Mouse (Mus musculus): ENCODE data around the gene Tspan18. TPM values are rescaled to one million over a fixed set of nuclear protein-coding genes. Genes with fewer than 3 reads are reported as not detected.

The Tspan18 gene
- total RNA-seq, 2 experiments from 2014 or later: 94.2 to 94.6 TPM

GRCm38 (mm10) chr2:93267791-93268190, 66.5 kb downstream of the Tspan18 start:
- no peak for DNase-seq (ENCODE audit: low spot score in 2 of 2)

DNA sequence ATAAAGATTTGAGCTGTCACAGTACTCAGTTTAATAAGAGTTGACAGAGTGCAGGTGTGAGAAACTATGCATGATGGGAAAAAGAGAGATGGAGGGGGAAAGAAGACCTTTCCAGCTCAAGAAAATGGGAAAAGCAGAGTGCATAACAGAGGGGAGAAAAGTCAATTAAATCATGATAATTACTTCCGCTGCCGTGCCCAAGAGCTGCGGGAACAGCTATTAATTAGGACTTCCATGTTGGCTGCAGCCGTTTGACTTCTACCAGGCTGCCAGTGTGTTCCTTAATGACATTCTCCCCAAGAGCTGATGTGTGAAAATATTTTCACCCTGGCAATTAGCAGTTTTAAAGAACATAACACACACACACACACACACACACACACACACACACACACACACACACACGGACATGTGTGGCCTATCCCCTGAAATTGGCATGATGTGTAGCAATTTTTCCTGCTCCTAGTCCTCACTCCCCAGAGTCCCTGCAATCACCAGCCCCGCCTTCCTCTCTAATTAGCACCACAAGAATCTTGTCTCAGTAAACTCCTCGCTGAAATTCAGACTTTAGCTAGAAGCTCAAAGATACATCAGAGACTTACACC, 67.6 kb downstream of the Tspan18 start:
- DNase-seq (ENCODE audit: low spot score in 2 of 2): no peak

DNA sequence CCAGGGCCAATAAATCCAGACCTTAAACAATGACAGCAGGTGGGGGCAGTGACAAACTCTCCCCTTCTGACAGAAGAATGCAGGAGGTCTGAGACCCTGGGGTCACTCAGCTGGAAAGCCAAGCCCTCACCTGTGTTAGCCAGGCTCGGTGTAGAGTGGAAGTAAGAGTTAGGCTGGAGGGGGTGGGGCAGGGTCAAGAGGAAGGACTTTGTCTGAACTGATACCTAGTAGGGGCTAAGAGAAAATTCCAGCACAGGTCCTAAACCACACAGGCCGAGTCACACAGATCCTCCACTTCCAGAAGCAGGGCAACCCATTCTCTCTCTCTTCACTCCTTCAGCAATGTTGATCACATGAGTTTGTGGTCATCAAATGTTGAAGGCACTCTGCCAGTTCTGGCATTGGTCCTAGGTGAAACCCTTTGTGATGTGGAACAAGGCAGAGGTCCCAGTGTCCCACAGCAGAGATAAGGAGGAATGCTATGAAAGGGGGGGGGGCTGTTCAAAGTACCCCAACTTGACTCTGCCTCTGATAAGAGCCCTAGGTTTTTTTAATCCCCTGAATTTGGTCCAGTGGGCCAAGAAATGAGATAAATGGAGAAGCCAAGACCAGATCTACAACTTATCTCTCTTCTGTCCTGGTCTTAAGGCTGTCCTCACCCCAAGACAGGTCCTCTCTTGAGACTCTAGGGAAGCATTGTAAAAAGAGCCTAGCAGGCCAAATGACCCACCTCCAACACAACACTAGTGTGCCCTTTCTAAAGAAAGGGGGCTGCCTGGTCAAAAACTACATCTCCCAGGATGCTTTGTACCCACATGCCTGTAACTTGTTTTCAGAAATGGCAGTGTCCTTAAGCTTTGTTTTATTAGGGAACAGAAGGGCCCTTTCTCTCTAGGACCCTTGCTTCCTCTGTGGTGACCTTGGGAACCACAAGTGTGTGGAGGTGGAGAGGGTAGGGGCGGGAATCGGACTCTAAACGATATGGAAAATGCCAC, 71.7 kb downstream of the Tspan18 start:
- DNase-seq (ENCODE audit: low spot score in 2 of 2): no peak

DNA sequence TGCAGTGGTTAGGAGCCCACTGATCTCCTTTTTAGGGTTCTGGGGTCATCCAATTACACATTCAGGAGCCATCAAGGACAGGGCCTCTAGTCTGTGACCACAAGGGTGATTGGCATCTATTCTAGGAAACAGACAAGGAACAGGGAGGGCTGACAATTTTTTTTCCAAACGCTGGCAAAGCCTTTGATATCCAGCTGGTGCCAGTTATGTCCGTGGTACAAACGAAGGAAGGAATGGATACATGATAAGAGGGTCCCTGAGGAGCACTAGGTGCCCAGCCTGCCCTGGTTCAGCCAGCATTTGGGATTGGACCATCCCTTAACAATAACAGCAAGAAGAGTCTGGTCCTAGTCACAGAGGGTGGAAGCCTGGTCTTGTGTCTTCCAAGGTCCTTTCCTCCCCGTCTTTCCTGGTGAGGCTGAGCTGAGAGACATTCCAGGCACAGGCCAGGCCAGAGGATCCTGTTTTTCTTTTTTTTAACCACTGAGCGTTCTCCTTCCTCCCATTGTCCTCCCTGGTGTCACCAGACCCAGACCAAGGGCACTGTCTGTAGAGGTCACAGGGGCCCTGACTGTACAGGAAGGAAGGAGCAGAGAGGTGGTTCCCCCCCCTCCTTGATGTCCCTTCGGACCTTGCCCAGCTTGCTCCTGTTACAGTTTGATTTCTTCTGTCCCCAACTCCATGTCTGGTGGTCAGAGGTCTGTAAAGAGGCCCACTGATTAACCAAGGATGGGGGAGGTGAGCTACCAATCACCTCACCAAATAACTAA, 72.6 kb downstream of the Tspan18 start:
- DNase-seq (ENCODE audit: low spot score in 2 of 2): no peak

DNA sequence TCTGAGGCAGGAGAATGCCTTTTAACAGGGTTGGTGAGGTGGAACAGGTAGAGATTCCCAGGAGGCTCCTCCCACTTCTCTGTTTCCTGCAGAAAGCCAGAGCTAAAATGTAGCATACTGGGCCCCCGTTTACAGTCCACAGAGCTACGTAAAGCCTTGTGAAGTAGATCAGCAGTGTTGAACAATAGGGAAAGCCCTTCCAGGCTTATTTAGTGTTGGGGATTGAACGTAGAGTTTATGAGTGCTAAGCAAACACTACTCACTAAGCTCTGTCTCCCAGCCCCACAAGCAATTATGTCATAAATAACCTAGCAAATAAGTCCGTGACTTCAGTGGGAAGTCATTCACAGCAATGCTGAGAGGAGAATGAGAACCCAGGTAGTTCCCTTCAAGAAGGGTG, 76.7 kb downstream of the Tspan18 start:
- DNase-seq (ENCODE audit: low spot score in 2 of 2): no peak

DNA sequence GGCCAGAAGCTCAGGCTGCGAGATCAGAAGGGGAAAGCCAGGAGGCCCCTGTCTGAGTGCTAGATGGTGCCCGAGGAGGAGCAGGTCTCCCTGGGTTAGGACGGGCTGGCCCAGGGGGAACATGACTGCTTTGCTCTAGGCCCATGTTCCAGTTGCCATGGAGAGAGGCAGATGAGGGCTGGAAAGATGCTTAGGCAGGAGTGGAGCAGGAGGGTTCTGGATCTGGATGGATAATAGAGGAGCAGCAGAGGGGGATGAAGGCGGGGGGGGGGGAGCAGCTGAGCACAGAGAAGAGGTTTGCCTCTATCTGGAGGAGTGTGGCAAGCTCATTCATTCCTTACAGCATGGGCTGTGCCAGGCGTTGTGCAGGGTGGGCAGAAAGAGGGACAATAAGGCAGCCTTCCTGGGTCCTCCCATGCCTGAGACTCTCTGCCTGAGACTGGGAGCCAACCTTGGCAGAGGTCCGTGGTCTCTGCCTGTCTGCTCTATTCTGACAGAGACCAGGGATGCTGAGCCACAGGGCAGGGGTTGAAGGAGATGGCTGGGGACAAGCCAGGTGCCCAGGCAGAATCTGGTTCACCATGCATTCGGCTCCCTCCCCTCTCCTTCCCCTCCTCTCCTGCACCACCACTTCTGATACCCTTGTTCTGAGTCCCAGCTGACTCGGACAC, 77.4 kb downstream of the Tspan18 start:
- no peak for DNase-seq (ENCODE audit: low spot score in 2 of 2)

DNA sequence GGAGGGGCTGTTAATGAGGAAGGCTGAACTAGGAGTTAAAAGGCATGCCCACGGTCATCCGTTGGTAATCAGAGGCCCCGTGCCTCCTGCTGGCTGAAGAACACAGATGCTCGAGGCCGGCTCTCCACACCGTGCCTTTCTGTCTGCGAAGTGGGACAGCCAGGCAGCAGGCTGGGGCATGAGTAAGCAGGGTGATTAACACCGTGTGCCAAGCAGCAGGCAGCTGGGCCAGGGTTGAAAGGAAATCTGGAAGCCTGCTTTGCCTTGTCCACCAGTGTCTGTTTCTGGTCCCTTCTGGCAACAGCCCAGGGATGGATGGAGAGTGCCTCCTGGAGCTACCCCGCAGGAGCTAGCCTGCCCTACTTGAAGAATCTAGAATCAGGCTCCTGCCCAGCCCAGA, 81.9 kb downstream of the Tspan18 start:
- DNase-seq (ENCODE audit: low spot score in 2 of 2): no peak

GRCm38 (mm10) chr2:93250611-93251010, 83.7 kb downstream of the Tspan18 start:
- no peak for DNase-seq (ENCODE audit: low spot score in 2 of 2)

DNA sequence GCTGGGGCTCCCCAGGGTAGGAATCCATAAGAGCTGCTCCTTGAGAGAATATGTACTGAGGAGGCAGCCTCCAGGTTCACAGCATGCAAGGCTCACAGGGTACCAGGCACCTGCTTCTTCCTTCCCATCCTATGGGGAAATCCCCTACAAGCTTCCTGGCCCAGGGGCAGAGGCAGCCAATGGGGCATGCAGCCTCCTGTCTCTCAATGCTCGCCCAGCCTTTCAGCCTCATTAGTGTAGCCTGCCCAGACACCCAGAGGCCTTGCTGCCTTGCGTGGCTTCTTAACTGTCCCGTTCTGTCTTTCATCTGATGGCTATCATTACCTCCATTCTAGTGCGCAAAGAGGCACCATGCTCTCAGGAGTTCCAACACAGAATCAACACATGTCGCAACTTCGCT, 85.2 kb downstream of the Tspan18 start:
- no peak for DNase-seq (ENCODE audit: low spot score in 2 of 2)

GRCm38 (mm10) chr2:93244090-93244443, 90.2 kb downstream of the Tspan18 start:
- no peak for DNase-seq (ENCODE audit: low spot score in 2 of 2)

DNA sequence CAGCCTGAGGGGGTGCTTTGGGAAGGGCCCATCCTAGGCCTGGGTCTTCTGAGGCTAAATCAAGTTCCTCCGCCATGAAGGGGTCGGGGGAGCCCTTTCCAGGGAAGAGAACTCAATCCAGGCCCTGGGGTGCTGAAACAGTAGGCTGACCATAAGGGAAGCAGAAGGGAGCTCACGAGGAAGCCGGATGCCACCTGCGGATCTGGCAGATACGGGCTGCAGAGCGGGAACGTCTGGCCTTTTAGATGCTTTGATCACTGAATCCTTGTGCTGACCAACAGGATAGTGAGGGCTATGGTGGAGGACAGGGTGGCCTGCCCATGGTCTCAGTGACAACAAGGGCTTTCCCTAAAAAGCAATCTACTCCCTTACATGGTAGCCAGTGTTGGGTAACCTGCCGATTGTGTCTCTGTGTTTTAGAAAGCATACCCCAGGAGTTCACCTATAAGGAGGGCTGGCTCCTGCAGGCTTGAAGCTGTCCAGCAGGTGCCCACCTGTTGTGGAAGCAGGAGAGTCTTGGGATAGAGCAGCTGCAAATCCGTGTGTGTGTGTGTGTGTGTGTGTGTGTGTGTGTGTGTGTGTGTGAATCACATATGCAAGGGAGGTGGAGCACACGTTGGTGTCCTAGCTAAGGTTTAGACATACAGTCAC, 90.7 kb downstream of the Tspan18 start:
- DNase-seq (ENCODE audit: low spot score in 2 of 2): no peak

DNA sequence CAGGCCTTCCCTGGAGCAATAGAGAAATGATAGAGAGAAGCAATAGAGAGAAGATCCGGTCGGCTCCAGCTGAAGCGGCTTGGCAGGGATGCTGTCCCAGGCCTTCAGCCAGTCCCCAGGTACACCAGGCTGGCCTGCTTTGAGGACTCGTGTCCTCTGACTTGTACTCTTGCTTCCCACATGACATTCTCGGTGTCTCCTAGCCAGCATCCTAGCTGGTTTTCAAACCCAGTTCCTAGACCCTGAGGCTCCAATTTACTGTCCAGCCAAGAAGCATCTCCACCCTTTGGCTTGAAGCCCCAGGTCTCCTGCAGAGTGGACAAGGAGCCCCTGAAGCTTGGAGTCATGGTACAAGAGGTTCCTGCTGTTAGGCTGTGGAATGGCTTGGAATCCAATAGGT, 92.1 kb downstream of the Tspan18 start:
- no peak for DNase-seq (ENCODE audit: low spot score in 2 of 2)

GRCm38 (mm10) chr2:93238864-93239263, 95.4 kb downstream of the Tspan18 start:
- no peak for DNase-seq (ENCODE audit: low spot score in 2 of 2)

GRCm38 (mm10) chr2:93237055-93237454, 97.2 kb downstream of the Tspan18 start:
- no peak for DNase-seq (ENCODE audit: low spot score in 2 of 2)

DNA sequence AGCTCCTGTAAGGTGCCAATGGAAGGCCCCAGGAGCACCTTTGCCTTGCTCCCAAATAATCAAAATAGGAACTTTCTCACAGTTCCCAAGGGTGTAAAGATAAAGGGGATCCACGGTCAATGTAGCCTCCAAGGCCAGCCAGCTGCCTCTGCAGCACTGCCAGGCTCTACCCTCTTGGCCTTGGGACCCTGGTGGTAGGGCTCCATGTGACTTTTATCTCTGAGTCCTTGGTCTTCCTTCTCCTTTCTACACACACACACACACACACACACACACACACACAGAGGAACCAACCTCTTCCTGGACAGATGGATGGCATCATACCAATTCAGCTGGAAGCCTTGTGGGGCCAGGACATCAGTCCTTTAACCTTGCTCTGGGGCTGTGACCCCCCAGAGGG, 102.2 kb downstream of the Tspan18 start:
- no peak for DNase-seq (ENCODE audit: low spot score in 2 of 2)

DNA sequence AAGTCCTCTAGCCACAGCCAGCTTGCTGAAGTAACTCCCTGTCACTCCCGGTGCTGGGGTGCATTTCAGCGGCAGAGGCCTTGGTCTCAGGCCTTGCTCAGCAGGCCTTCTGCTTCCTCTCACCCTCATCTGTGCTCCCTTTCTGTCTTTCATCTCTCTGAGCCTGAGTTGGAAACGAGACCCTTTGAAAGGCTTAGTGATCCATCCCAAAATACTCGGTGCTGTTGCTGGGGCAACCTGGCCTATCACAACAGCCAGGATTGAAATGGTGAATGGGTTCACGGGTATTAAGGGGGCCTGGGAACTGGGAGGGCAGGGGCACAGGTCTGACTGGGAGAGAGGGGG, 105.9 kb downstream of the Tspan18 start:
- no peak for DNase-seq (ENCODE audit: low spot score in 2 of 2)

- DNase-seq (ENCODE audit: low spot score in 2 of 2): no peak
Measured at GRCm38 (mm10) chr2:93227713-93228479, 106.4 kb downstream of the Tspan18 start.

DNA sequence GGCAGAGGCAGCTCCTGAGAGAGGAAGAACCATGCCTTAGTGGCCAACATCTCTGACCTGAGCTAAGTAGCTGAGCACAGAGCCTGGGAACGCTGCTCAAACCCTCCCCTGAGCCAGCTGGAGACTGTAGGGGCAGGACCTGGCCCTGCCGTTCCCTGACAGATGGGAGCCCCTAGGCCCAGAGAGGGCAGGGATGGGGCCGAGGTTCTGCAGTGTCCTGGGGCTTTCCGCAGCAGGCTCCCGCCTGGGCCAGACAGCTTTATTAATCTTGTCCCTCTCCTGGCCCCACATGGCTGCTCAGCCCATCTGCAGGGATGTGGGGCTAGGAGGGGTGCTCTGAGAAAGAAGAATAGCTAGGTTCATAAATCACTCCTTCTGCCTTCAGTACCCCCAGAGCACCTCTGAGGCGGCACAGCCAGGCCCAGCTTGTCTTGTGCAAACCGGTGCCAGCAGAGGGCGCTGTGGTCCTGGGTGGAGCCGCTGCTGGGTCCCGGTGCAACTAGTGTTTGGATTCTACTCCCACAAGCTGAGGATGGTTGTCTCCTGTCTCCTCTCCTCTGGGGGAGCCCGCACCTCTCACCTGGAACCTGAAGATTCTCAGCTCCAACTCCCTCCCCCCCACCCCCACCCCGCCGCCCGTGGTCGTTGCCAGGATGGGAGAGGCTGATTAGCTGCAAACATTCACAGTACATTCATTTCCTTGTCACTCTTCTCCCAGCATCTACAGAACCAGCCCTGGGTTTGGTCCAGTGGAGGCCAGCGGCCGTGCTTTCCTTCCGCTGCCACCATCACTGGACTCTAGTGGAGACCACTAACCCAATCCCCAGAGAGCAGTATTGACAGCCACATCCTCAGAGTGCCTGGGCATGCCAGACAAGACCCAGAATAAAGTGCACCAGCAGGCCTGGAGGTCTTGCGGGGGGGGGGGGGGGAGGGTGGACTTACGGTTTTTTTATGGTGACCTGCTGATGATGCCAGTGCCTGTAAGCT, 107.4 kb downstream of the Tspan18 start:
- DNase-seq (ENCODE audit: low spot score in 2 of 2): peak; percentile 86 to 90

DNA sequence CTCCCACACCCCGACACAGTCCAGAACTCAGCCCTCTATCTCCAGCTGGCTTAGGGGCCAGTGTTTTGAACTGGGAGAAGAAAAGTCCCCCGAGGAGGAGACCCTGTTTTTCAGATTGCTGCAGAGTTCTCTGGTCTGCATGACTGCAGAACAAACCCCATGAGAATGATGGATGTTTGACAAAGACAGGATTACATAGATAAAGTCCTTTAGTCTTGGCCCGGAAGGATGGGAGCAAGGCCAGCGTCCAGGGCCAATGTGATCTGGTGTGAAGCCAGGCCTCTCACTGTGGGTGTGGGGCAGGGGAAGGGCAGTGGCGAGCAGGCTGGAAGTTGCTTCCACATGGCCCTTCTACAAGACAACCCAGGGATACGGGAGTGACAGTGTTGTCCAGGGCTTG, 110.8 kb downstream of the Tspan18 start:
- DNase-seq (ENCODE audit: low spot score in 2 of 2): peak in 1 of 2 experiments; percentile 63
